Mouse (Mus musculus) retina, adult 2 months (tissue): ENCODE measurements around the gene Prm1.

Experiments
- DNase-seq: peaks from one replicate; pipeline ENCODE4 v3.0.0-alpha.2; 2012; ENCODE audit warnings: low read depth, low spot score

The Prm1 gene

DNA sequence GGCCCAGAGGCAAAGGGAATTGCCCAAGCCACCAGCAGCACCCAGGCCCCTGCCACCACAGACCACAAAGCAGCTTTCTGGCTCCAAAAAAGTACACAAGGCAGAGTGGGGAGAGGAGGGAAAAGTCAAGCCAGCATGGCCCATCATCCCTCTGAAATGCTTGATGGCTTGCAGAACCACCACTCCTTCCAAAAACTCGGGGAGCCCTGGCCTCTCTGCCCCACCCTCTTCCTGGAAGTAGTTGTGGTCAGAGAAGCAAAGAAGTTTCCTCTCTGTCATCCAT lies 22.5 kb downstream of the Prm1 start:
- no peak for DNase-seq

DNA sequence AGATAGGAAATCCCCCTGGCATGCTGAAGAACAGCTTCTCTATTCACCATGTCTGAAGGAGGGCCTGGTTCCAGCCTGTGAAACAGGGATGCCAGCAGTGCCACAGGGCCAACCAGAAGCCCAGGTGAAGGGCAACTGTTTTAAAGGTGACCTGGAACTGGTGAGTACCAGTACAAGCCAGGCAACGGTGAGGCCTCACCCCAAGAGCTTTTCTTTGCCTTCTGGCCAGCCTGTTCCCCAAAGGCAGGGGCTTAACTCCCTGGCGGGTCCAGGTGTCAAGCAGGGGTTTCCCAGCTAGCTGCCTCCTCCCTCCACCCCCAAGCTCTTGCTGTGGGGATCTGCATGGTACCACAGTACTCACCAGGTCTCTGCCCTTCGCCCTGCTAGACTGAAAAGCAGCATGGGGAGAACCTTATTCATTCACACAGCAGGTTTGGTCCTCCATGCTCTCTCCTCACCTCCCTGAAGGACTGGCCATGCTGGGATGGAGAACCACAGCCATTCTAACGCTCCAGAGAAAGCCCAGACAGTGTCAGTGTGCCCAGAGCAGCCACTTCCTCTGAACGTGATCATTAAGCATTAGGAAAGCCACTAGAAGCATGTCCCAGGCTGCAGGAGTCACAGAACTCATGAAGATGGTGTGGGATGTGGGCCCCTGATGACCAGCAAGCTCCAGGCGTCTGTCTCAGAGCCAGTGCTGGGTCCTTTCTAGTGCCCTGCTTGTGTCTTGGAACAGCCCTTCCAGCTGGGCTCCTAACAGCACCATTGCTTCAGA lies 23.1 kb downstream of the Prm1 start:
- no peak for DNase-seq

DNA sequence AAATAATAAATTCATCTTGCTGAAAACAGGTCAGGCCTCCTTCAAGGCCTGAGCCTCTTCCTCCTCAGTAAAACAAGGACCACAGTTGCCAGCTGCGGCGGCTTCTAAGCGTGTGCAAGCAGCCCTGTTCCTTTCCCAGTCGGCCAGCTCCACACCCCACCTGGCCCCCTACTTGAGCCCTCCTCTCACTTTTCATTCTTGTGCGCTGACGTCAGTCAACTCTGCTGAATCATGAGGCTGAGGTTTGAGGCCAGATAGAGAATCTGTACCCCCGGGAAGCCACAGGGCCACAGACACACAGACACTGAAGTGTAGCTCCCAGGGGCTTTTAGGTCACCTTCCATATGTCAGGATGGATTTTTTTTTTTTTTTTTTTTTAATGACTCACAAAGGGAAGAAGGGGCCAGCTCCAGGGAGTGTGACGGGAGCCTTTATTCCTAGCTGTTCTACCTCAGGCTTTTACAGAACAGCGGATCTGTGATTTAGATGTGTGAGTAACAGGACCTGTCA lies 23.7 kb downstream of the Prm1 start:
- no peak for DNase-seq

DNA sequence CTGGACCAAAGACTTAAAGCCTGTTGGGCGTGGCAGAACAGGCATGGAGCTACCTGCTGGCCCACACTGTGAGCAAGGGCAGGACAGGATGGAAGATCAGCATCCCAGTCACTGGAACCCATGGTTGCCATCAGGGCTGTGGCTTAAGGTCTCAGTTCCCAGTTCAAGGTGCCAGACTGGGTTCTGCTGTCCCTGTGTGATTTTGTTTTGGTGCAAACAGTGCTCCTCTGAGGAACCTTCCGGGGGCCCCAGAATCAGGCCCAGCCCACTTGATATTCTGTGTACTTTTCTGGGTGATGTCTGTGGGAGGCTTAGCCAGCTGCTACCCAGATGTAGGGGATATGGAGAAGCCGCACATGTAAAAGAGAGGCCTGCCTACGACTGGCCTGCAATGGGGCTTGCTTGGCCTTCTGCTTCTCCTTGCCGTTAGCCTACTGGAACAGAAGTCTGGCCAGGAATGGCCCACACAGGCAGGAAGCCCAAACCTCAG lies 25.0 kb downstream of the Prm1 start:
- DNase-seq = no peak

DNA sequence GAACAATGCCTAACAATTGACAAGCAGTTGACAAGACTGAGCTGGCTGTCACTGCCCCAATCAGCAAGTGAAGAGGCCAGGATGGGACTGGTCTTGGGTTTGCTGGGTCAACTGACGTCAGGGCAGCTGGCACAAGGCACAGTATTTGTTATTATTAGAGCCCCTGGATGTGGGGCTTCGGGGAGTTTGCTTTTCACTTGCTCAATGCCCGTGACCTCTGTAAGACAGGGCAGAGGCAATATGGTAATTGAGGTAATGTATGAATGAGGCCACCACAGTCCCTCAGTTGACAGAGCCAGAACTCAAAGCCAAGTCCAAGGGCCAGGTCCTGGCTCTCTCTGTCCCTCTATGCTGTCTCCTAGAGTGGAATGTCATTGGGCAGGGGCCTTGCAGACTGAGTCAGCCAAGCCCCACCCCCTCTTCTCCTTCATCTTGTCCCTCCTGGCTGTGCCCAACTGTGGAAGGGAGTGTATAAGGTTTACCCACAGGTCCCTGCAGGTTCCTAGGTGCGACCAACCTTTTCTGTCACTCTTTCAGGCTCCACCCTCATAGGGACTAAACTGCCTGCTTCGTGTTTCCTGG lies 28.0 kb downstream of the Prm1 start:
- no peak for DNase-seq

DNA sequence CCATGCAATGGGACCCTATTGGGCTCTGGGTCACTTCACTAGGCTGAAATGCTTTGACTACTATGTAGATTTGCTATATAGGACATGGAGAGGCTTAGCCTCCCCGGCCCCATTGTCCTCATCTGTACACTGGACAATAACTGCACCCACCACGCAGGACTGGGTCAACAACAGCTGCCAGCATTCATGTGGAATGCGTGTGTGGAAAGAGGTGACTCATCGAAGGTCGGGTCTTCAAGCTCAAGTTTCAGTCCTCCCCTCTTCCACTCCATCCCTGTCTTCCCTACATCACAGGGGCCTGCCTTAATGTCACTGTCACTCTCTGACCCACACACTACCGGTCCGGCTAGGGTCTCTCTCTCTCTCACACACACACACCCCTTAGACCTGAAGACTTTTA lies 29.3 kb downstream of the Prm1 start:
- no peak for DNase-seq

DNA sequence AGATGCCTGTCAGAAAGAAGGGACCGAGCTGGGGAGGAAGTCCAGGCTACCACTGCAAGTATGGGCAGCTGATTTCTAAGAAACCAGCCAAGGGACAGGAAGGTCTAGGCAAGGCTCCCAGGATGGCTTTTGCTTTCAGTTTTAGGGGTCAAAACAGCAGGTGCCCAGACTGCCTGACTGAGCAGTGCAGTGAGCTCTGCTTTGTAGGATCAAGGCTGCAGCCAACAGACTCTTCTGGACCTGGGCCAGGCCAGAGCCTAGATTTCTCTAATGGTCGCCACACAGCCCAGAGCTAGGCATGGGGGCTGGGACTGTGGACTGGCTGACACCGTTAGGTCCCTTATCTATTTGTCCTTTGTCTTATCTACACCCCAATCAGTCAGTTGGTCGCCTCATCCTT lies 30.9 kb downstream of the Prm1 start:
- no peak for DNase-seq

DNA sequence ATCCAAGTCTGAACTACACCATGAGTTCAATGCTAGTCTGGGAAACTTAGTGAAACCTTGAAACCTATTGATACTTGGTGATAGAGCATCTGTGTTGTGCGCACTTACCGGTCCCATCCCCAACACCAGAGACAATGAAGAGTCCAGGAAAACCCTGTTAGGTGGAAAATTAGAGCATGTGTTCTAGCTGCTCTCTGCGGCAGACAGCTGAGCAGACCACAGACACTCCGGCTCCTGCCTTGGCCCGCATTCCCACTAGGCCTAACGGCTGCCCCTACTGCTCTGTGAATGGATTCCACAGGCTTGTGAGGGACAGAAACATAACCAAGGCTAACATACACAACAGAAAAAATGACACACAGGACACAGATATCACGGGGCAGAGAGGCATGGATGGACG lies 32.1 kb downstream of the Prm1 start:
- DNase-seq = no peak

DNA sequence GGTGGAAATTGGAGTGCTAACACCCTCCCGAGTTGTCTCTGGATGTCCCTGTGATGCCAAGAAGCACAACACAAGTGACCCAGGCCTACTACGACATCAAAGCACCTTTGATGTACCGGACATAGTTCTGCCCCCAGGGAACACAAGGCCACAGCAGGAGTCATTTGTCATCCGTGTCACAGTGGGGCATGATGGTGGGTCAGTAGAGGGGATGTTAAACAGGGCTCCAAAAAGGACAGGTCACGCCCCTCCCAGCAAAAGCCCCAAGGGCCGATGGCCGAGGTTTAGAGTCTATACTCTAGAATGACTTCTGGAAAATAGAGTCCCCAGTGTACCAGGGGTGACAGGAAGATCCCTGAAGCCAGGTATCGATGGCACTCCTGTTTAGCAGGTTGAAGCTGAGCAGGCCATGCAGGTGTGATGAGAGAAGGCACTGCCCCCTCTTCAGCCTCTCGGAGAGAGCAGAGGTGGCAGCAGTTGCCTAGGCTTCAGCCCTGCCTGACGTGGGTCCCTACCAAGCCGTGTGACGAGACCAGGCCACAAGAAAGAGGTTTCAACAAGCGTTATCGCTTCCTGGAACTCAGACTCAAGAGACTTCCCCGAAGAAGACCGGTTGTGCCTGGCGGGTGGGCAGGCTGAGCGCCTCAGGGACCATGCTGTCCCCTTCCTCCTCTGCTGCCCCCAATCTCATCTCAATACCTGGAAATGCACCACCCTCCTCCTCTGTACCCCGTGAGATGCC lies 33.7 kb downstream of the Prm1 start:
- DNase-seq = no peak

DNA sequence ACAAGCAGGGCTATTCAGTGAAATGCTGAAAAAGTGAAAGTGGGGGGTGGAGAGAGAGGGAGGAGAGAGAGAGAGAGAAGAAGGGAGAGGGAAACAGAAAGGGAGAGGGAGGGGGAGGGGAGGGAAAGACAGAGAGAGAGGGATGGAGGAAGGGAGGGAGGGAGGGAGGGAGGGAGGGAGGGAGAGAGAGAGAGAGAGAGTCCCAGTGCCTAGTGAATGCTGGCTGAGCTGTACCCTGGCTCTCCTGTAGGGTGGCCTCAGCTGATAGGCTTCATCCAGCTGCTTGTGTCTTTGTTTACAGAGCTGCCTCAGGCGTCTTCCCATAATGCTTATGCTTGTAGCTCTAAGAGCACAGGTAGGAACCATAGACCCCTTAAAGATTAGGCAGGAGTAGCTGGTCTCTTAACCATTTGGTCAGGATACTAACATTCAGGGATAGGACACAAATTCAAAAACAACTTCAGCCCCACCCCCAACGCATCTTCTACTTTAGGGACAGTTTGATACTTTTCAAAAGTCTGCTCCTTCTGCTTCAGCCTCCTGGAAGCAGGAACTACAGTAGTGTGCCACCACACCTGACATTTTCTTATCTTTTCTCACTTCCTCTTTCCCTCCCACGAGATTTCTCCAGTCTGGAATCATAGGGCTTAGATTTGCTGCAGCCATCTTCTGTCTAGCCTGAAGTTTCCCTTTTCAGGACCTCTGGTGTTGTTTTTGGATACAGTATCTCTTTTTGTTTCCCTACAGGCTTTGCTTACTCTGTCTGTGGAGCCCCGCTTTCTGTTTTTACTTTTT lies 34.9 kb downstream of the Prm1 start:
- no peak for DNase-seq

DNA sequence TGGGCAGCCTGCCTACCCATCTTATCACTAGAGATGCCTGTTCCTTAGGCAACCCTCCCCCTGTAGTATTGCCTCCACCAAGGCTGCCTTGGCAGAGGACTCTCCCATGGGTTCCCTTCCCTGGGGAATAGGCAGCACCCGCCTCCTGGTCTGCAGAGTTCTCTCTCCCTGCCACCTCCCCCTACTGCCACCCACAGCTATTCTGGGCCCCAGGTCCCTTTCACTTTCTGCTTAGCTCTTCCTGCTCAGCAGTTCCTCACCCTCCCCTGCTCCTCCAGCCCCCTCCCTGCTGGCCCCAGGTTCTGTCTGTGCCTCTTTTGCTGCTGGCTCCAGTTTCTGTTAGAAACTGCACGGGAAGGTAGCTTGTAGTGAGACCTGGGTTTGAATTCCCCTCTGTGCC lies 36.0 kb downstream of the Prm1 start:
- DNase-seq = no peak

DNA sequence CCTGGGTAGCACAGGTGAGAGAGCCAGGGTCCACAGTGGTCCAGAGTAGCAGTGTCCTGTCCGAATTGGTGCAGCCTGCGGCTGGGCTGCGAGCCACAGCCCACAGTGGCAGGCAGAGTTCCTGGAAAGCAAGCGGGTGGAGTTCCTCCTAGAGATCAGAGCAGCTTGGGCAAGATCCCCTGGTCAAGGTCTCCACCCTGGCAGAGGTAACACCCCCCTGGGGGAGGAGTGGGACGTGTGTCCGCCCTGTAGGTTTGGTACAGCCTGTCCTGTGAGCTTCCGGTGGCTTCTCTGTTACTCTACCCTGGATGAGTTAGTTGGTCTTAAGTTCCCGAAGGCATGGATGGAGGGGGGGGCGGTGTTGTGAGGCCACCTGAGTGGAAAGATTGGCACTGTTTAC lies 36.8 kb downstream of the Prm1 start:
- no peak for DNase-seq

DNA sequence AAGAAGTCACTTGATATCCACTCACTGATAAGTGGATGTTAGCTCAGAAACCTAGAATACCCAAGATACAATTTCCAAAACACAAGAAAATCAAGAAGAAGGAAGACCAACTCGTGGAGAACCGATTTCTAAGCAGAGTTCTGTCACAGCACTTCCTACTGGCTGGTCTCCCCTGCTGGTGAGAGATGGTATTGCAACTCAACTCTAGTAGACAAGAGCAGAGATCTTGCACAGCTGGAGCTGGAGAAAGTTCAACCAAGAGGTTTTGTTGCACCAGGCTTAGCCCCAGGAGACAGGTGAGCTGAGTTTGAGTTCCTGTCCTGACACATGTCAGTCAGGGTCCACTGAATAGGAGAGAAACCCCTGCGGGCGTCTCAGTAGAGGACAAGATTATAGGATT lies 38.5 kb downstream of the Prm1 start:
- peak; percentile 44 for DNase-seq

DNA sequence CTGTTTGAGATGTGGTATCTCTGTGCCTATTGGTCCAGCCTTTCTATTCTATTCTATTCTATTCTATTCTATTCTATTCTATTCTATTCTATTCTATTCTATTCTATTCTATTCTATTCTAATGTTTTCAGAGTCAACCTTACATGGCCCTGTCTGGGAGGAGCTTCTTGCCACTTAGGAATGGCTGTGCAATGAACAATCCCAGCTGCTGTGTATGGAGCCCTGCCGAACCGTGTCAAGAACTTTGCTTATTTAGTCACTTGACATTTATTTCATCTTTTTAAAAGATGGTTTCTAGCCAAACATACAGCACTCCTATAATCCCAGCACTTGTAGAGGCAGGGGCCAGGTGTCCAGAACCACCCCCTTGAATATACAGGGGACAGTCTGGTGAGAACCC lies 41.3 kb downstream of the Prm1 start:
- no peak for DNase-seq

DNA sequence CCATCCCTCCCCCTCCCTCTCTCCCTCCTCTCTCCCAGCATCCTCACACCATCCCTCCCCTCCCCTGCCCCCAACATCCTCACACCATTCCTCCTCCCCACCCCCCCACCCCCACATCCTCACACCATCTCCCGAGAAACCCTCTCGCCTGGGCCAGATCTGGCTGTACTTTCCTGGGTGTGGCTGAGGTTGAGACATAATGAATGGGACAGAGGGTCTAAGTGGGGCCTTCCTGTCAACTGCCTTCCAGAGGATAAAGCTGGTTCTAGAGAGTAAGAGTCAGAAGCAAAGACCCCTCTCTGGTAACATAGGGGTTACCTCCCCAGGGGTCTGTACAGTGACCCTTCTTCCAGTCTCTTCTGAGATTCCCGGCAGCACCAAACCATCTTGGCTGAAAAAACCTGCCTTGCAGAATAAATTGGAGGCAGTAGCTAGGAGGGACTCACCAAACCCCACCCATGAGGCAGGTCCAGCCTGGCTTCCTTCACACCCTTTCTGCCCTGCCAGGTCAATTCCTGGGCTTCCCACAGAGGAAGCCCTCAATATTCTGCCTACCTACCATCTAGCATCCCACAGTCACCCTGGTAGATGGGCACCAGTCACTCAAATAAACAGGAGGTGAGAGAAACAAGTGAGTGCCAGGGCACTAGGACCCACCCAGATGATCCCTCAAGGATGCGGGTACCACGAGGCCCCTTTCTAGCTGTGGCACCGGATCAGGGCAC lies 41.9 kb downstream of the Prm1 start:
- DNase-seq = no peak

DNA sequence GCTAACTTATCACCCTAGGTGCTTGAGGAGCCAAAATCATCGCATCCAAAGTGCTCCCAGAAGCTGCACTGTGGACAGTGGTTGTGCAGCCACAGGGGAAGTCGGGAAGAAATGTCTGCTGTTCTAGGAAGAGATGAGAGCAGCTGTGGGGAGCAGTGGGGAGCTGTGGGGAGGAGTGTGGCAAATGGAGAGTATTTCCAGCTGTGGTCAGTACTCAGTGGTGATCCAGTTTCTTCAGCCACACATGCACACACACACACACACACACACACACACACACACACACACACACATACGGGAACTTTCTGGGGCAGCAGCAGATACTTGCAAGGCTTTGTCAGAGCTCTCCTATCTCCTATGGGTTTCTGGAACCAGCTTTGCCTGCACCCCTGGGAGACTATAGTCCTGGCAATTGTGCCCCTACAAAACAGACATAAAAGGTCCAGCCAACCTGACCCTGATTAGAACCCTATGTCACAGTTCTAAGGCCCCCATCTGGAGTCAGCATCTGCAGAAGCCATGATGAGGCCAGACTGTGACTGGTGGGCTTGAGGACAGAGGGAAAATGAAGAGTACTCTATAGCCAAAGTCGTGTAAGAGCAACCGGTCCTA lies 43.0 kb downstream of the Prm1 start:
- no peak for DNase-seq

DNA sequence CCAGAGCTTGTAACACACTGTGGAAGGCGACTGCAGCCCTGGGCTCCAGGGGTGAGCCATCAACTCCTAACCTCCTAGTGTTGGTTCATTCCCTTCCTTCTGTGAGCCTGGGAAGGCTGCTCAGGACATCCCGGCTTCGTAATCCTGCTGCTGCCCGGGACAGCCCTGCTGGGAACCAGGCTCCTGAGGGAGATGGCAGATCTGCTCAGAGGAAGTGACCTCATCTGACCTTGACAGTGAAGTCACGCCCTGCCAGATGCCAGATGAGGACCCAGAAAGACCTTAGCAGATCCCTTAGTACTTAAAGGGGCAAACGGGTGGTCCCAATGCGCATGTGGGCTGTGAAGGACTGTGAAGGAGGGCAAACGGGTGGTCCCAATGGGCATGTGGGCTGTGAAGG lies 44.5 kb downstream of the Prm1 start:
- no peak for DNase-seq

DNA sequence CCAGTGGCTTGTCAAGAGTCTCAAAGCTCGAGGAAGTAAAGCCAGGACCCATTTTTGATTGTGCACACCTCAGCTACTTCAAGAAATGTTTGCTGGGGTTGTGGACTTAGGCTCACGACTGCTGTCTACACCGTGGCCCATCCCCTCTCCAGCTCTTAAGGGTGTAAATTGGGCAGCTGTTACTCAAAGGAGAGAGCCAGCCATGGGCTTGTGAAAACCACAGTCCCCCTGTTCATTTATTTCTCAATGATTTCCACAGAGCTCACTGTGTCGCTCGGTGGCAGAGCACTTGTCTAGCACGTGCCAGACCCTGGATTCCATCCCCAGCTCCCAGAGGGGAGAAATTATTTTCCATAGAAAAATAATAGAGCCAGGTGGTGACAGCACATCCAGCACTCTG lies 49.5 kb downstream of the Prm1 start:
- no peak for DNase-seq

DNA sequence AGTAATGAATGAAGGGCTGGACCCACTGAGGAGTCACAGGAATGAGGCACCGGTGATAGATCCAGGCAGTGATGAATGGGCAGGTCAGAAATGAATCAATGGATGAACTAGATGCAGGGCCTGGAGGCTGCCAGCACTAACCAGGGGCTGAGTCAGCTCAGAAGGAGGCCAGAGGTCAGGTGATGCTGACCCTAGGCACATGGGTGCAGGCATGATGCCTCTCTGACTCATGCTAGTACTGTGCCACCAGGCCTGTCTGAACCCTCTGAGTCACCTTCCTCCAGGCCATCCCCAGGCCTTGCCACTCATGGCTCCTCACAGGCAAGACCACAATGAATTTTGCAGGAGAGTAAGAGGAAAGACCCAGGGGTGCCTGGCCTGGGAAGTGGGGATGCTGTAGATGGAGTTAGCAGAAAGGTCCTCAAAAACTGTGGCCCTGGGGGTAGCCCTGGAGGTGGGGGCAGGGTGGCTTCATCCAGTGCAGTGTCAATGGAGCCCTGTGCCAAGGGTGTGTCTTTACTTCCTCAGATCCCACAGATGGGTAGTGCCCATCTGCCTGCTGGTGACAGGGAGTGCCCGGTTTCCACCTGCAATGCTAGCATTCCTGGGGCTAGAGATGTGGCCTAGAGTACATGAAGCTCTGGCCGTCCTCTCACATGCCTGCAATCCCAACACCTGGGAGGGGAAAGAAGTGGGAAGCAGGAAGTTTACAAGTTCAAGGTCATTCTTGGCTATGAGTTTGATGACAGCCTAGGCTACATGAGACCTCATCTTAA lies 50.9 kb downstream of the Prm1 start:
- DNase-seq = peak; percentile 2

DNA sequence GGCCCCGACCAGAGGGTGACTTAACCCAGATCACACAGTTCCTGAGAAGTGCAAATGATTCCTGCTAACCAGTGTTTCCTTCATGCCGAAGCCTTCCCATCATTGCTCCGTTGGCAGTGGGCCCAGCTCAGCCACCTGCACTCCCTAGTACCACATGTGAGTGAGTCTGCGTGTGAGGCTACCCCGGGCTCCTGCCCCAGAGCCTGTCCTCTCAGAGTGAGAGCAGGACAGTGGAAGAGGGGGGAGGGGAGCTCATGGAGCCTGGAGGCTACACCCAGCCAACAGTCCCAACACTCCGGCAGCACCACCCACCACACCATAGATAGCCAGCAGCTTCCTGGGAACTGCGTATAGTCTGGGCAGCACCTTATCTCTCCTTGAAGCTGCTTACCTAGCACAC lies 55.8 kb downstream of the Prm1 start:
- DNase-seq = no peak
